Mouse (Mus musculus) stomach, embryonic 14.5 days (tissue): Measurements from ENCODE around the gene Parvb. TPM values are rescaled to one million over a fixed set of nuclear protein-coding genes. Genes with fewer than 3 reads are reported as not detected.

Source experiments
- ATAC-seq: fragments of 200-750 bp; cut with Nextera tagmentation; 2 replicates; pipeline ENCODE4 v1.8.0; 2017; ENCODE audit warnings: low read depth, moderate TSS enrichment; ENCODE audit not compliant: insufficient number of reproducible peaks, insufficient read depth, low FRiP score
- H3K27ac ChIP-seq: fragments of 300-500 bp; sonication (generic); 2 replicates; pipeline ENCODE4 v1.5.1; 2014; ENCODE audit warnings: mild to moderate bottlenecking, low read length, moderate library complexity, mixed read lengths
- H3K27me3 ChIP-seq: fragments of 300-500 bp; sonication (generic); 2 replicates; pipeline ENCODE4 v1.6.1; 2014; ENCODE audit warnings: low read length, control low read depth, mixed read lengths; ENCODE audit not compliant: control insufficient read depth, insufficient read depth
- H3K36me3 ChIP-seq: fragments of 300-500 bp; sonication (generic); 2 replicates; pipeline ENCODE4 v1.6.1; 2014; ENCODE audit warnings: mild to moderate bottlenecking, control low read depth, low read length, moderate library complexity, mixed read lengths; ENCODE audit not compliant: control insufficient read depth, insufficient read depth
- H3K4me1 ChIP-seq: fragments of 300-500 bp; sonication (generic); 2 replicates; pipeline ENCODE4 v1.6.1; 2014; ENCODE audit warnings: low read length, control low read depth, mixed read lengths; ENCODE audit not compliant: control insufficient read depth, insufficient read depth
- H3K4me2 ChIP-seq: fragments of 300-500 bp; sonication (generic); replicated peaks from 2 replicates; pipeline ENCODE4 v1.6.1; 2014; ENCODE audit warnings: low read depth, low read length, control low read depth
- H3K4me3 ChIP-seq: fragments of 300-500 bp; sonication (generic); 2 replicates; pipeline ENCODE4 v1.5.1; 2014; ENCODE audit warnings: low read depth, low read length, control low read depth
- H3K9ac ChIP-seq: fragments of 300-500 bp; sonication (generic); replicated peaks from 2 replicates; pipeline ENCODE4 v1.6.1; 2014; ENCODE audit warnings: low read depth, mild to moderate bottlenecking, control low read depth, low read length, moderate library complexity, mixed read lengths
- H3K9me3 ChIP-seq: fragments of 300-500 bp; sonication (generic); 2 replicates; pipeline ENCODE4 v1.6.1; 2016; ENCODE audit warnings: low read depth, low read length, control low read depth; ENCODE audit not compliant: control insufficient read depth
- WGBS: fragments of 180-500 bp; shearing (Covaris S2); extraction: QIAGEN DNeasy Blood & Tissue Kit; methylation state at CpG from one replicate; pipeline ENCODE4 v1.1.7; 2014; 5-methylcytosine and 5-hydroxymethylcytosine counted together
- polyA plus RNA-seq: library from polyadenylated mRNA; unstranded; fragments of >200 nt; fragmentation: Nextera tagmentation; extraction: Ambion mirVana; gene quantifications from 2 replicates; pipeline ENCODE4 v1.2.1, GENCODE M21; 2014

Parvb gene
- polyA plus RNA-seq, 1 experiment from 2014 or later = 4.4 TPM

GRCm38 (mm10) chr15:84256254-84256850 lies 24.5 kb downstream of the Parvb start:
- no peaks in the 10 kb centered on the region for H3K9me3 ChIP-seq
- H3K27me3 ChIP-seq = no peaks in the 10 kb centered on the region
- 78% methylated on average over 12 of the region's 12 CpGs for WGBS
- H3K27ac ChIP-seq = no peak overlapping the region
- ATAC-seq = no peak
- H3K4me3 ChIP-seq = no peak overlapping the region
- H3K9ac ChIP-seq = no peak overlapping the region
- no peak overlapping the region for H3K4me2 ChIP-seq
- peaks cover 3% of the 10 kb centered on the region; the same call in 1 of the 2 replicates for H3K4me1 ChIP-seq
- H3K36me3 ChIP-seq = no peaks in the 10 kb centered on the region; the same call in 1 of the 2 replicates

- WGBS = 92% methylated on average over 5 of the region's 5 CpGs
- no peaks in the 10 kb centered on the region for H3K9me3 ChIP-seq
- no peak overlapping the region for H3K9ac ChIP-seq
- H3K4me1 ChIP-seq = peaks cover 3% of the 10 kb centered on the region; the same call in 1 of the 2 replicates
- H3K4me2 ChIP-seq = no peak overlapping the region
- no peak for ATAC-seq
- no peaks in the 10 kb centered on the region for H3K27me3 ChIP-seq
- no peak overlapping the region for H3K27ac ChIP-seq
- no peak overlapping the region for H3K4me3 ChIP-seq
- no peaks in the 10 kb centered on the region; the same call in 1 of the 2 replicates for H3K36me3 ChIP-seq
Observed at GRCm38 (mm10) chr15:84256864-84257263, 25.0 kb downstream of the Parvb start.

- H3K27ac ChIP-seq = no peak overlapping the region
- no peak for ATAC-seq
- no peaks in the 10 kb centered on the region for H3K36me3 ChIP-seq
- no peaks in the 10 kb centered on the region for H3K9me3 ChIP-seq
- no peaks in the 10 kb centered on the region for H3K27me3 ChIP-seq
- no peak overlapping the region for H3K4me3 ChIP-seq
- H3K4me2 ChIP-seq = no peak overlapping the region
- WGBS = 78% methylated on average over 9 of the region's 9 CpGs
- H3K9ac ChIP-seq = no peak overlapping the region
- no peaks in the 10 kb centered on the region; the same call in 1 of the 2 replicates for H3K4me1 ChIP-seq
Observed at GRCm38 (mm10) chr15:84258602-84259355, 26.9 kb downstream of the Parvb start.

GRCm38 (mm10) chr15:84260123-84260822 lies 28.4 kb downstream of the Parvb start:
- no peaks in the 10 kb centered on the region for H3K27me3 ChIP-seq
- H3K4me2 ChIP-seq = no peak overlapping the region
- H3K4me1 ChIP-seq = no peaks in the 10 kb centered on the region; the same call in 1 of the 2 replicates
- WGBS = 30% methylated on average over 22 of the region's 22 CpGs
- ATAC-seq = peak; percentile 29; the same call in 1 of the 2 replicates
- no peak overlapping the region for H3K9ac ChIP-seq
- no peaks in the 10 kb centered on the region for H3K36me3 ChIP-seq
- H3K4me3 ChIP-seq = no peak overlapping the region
- no peaks in the 10 kb centered on the region for H3K9me3 ChIP-seq
- H3K27ac ChIP-seq = no peak overlapping the region

GRCm38 (mm10) chr15:84262630-84263029 lies 30.8 kb downstream of the Parvb start:
- Histone ChIP-seq H3K27me3 (no peaks in the 10 kb centered on the region), H3K4me3 (no peak overlapping the region), H3K9me3 (no peaks in the 10 kb centered on the region), H3K4me1 (no peaks in the 10 kb centered on the region; the same call in 1 of the 2 replicates), H3K9ac (no peak overlapping the region), H3K27ac (no peak overlapping the region), H3K36me3 (no peaks in the 10 kb centered on the region), H3K4me2 (no peak overlapping the region)
- ATAC-seq = no peak
- WGBS = 91% methylated on average over 6 of the region's 6 CpGs

- H3K4me3 ChIP-seq = no peak overlapping the region
- no peaks in the 10 kb centered on the region for H3K9me3 ChIP-seq
- 59% methylated on average over 2 of the region's 2 CpGs for WGBS
- ATAC-seq = no peak
- no peak overlapping the region for H3K27ac ChIP-seq
- H3K4me1 ChIP-seq = no peaks in the 10 kb centered on the region; the same call in 1 of the 2 replicates
- H3K27me3 ChIP-seq = no peaks in the 10 kb centered on the region
- H3K4me2 ChIP-seq = no peak overlapping the region
- no peak overlapping the region for H3K9ac ChIP-seq
- H3K36me3 ChIP-seq = no peaks in the 10 kb centered on the region
Observed at GRCm38 (mm10) chr15:84263573-84263972, 31.7 kb downstream of the Parvb start.

GRCm38 (mm10) chr15:84265141-84265540 lies 33.3 kb downstream of the Parvb start:
- no peak for ATAC-seq
- Histone ChIP-seq H3K9me3 (no peaks in the 10 kb centered on the region), H3K4me3 (no peak overlapping the region), H3K4me1 (no peaks in the 10 kb centered on the region; the same call in 1 of the 2 replicates), H3K27me3 (no peaks in the 10 kb centered on the region), H3K9ac (no peak overlapping the region), H3K36me3 (no peaks in the 10 kb centered on the region), H3K4me2 (no peak overlapping the region), H3K27ac (no peak overlapping the region)
- 69% methylated on average over 11 of the region's 11 CpGs for WGBS

GRCm38 (mm10) chr15:84266290-84266689 lies 34.4 kb downstream of the Parvb start:
- Histone ChIP-seq H3K4me3 (no peak overlapping the region), H3K36me3 (no peaks in the 10 kb centered on the region), H3K27ac (no peak overlapping the region), H3K9ac (no peak overlapping the region), H3K27me3 (no peaks in the 10 kb centered on the region), H3K4me1 (no peaks in the 10 kb centered on the region; the same call in 1 of the 2 replicates), H3K4me2 (no peak overlapping the region), H3K9me3 (no peaks in the 10 kb centered on the region)
- no peak for ATAC-seq
- 63% methylated on average over 4 of the region's 4 CpGs for WGBS
